Mouse (Mus musculus) forebrain, embryonic 15.5 days (tissue): ENCODE results near the gene Dzip1. TPM values are rescaled to one million over a fixed set of nuclear protein-coding genes. Genes with fewer than 3 reads are reported as not detected.
A peak's percentile ranks its signal among the peaks of the same experiment; 100 is the strongest.

Experiments used
- ATAC-seq: fragments of 200-750 bp; cut with Nextera tagmentation; replicated peaks from 2 replicates; pipeline ENCODE4 v1.8.0; 2017; ENCODE audit warnings: mild to moderate bottlenecking, moderate TSS enrichment, moderate library complexity
- H3K27ac ChIP-seq: fragments of 300-500 bp; sonication (generic); replicated peaks from 2 replicates; pipeline ENCODE4 v1.5.1; 2015; ENCODE audit warnings: mild to moderate bottlenecking, inconsistent platforms
- H3K27me3 ChIP-seq: fragments of 300-500 bp; sonication (generic); 2 replicates; pipeline ENCODE4 v1.6.1; 2015; ENCODE audit warnings: inconsistent platforms
- H3K36me3 ChIP-seq: fragments of 300-500 bp; sonication (generic); 2 replicates; pipeline ENCODE4 v1.6.1; 2015; ENCODE audit warnings: mild to moderate bottlenecking, inconsistent platforms
- H3K4me1 ChIP-seq: fragments of 300-500 bp; sonication (generic); 2 replicates; pipeline ENCODE4 v1.6.1; 2015; ENCODE audit warnings: inconsistent platforms
- H3K4me2 ChIP-seq: fragments of 300-500 bp; sonication (generic); replicated peaks from 2 replicates; pipeline ENCODE4 v1.6.1; 2015; ENCODE audit warnings: mild to moderate bottlenecking, inconsistent platforms
- H3K4me3 ChIP-seq: fragments of 300-500 bp; sonication (generic); 2 replicates; pipeline ENCODE4 v1.5.1; 2015; ENCODE audit warnings: mild to moderate bottlenecking, inconsistent platforms
- H3K9ac ChIP-seq: fragments of 300-500 bp; sonication (generic); replicated peaks from 2 replicates; pipeline ENCODE4 v1.6.1; 2015; ENCODE audit warnings: mild to moderate bottlenecking, inconsistent platforms
- H3K9me3 ChIP-seq: fragments of 300-500 bp; sonication (generic); 2 replicates; pipeline ENCODE4 v1.6.1; 2016; ENCODE audit warnings: inconsistent platforms
- WGBS: fragments of 180-500 bp; shearing (Covaris S2); methylation state at CpG from one replicate; pipeline ENCODE4 v1.1.7; 2015; ENCODE audit warnings: mixed read lengths; 5-methylcytosine and 5-hydroxymethylcytosine counted together
- polyA plus RNA-seq: library from polyadenylated mRNA; unstranded; fragments of >200 nt; fragmentation: Nextera tagmentation; extraction: Ambion mirVana; gene quantifications from 2 replicates; pipeline ENCODE4 v1.2.1, GENCODE M21; 2015

Dzip1 gene
- polyA plus RNA-seq, 1 experiment from 2014 or later: 41.4 TPM

DNA sequence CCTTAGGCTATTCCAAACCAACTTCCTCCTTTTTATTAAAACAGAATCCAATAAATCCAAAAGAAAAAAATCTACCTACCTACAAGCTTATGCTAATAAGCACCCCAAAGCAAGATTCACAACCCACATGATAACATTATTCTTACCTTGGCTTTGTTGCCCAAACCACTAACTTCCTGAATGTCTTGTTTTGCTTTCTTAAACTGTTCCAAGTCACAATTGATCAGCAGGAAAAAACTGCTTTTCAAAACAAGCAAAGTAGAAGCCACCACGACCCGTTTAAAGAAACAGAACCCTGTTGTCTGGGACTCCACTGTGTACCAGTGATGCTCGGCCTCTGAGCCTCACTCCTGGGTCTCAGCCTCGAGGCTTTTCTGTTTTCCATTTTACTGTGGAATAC lies 60.4 kb downstream of the Dzip1 start:
- H3K36me3 ChIP-seq: no peaks in the 10 kb centered on the region
- H3K27me3 ChIP-seq: no peaks in the 10 kb centered on the region
- 57% methylated on average over 4 of the region's 4 CpGs for WGBS
- no peak overlapping the region for H3K27ac ChIP-seq
- ATAC-seq: no peak
- H3K4me1 ChIP-seq: peaks cover 27% of the 10 kb centered on the region
- H3K9ac ChIP-seq: no peak overlapping the region
- no peaks in the 10 kb centered on the region for H3K9me3 ChIP-seq
- no peak overlapping the region for H3K4me2 ChIP-seq
- no peak overlapping the region for H3K4me3 ChIP-seq

DNA sequence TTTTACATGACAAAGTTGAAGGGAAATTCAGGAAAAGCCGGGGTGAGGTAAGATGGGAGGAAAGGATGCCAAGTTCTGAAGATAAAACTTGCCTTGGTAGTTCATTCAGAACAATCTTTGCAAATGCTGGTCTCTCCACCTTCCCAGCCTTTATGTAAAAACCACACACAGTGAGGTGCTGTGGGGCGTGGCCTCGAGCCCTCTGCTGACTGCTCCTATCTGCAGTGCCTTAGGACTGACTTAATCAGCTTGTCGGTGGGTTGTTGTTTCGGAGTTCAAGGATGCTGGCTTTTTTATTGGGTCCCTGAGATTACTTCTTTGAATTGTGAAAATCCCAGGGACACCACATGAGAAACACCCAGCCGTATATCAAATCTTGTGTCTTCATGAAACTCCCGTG lies 63.0 kb downstream of the Dzip1 start:
- 72% methylated on average over 7 of the region's 7 CpGs for WGBS
- Histone ChIP-seq H3K4me3 (no peak overlapping the region), H3K4me2 (no peak overlapping the region), H3K27me3 (0 out of 2 replicates have a peak, but pooled peaks cover 2% of the 10 kb centered on the region), H3K36me3 (no peaks in the 10 kb centered on the region), H3K4me1 (peaks cover 12% of the 10 kb centered on the region), H3K9ac (no peak overlapping the region), H3K27ac (no peak overlapping the region), H3K9me3 (no peaks in the 10 kb centered on the region)
- ATAC-seq: no peak

DNA sequence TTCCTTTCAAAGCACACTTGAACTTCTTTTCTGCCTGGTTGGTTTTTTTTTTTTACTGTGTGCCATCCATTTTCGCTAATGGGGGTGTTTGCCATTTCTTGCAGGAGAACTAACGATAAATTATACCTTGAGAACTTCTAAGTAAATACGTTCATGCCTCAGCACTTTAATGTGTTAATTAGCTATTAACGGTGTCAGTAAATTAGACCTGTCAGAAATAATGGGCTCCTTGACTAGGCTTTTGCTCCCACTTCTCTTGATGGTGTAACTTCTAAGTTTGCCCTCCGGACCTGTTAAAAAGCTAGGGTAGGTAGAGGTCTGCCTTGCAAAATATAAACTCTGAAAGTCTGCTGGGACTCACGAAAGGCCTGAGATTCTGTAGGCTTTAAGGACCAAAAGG lies 66.9 kb downstream of the Dzip1 start:
- H3K9me3 ChIP-seq: no peaks in the 10 kb centered on the region
- H3K36me3 ChIP-seq: no peaks in the 10 kb centered on the region
- no peak overlapping the region for H3K9ac ChIP-seq
- WGBS: 20% methylated on average over 6 of the region's 6 CpGs
- H3K4me2 ChIP-seq: no peak overlapping the region
- H3K4me1 ChIP-seq: peaks cover 24% of the 10 kb centered on the region
- no peak overlapping the region for H3K4me3 ChIP-seq
- H3K27ac ChIP-seq: no peak overlapping the region
- ATAC-seq: no peak
- peaks cover 20% of the 10 kb centered on the region for H3K27me3 ChIP-seq

DNA sequence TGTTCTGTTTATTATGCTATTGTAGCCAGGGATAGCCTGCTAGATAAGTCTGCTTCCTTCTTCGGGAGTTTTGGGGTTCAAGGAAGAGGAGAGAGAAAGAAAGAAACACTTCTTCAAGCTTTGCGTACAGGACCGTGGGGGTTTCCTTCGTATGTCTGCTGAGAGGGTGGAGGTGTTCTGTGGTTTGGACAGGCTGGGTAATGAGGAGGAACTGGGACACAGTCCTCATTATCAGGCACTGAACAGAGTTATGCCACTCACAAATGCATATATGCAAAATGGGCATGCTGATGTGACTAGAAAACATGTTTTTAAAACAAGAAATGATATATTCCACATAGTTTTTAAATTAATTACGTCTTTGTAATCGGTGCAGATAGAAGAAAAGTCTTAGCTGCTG lies 68.7 kb downstream of the Dzip1 start:
- Histone ChIP-seq H3K9ac (no peak overlapping the region), H3K4me1 (peaks cover 24% of the 10 kb centered on the region), H3K4me3 (no peak overlapping the region), H3K27ac (no peak overlapping the region), H3K4me2 (no peak overlapping the region), H3K36me3 (no peaks in the 10 kb centered on the region), H3K9me3 (no peaks in the 10 kb centered on the region), H3K27me3 (peaks cover 20% of the 10 kb centered on the region)
- ATAC-seq: no peak
- WGBS: 90% methylated on average over 6 of the region's 6 CpGs

DNA sequence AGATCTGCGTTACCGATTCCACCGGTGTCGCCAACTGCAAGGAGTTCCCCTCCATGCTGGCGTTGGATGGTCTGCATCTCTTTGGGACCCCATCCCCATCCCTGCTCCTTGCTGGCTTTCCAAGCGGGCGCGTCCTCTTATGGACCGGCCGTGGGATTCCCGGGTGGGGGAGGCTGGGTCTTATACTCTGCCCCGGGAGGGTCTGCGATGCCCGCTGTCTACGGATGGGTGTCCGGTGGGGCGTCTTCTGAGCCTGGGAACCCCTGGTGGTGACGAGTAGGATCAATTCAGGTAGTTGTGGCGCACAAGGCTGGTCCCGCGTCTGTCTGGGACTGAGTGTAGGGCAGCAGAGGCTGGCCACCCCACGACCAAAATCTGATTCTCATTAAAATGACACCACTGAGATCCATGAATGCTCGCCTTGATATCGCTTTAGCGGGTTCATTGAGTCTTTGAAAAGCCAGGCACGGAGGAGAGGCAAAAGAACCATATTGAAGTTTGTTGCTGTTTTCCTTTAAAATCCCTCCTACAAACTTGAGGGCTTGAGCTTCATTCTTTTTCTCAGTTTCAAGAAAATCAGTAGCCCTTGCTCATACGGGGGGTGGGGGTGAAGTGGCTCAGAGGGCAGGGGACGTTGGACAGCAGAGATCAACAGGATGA lies 70.0 kb downstream of the Dzip1 start:
- no peaks in the 10 kb centered on the region for H3K9me3 ChIP-seq
- H3K4me2 ChIP-seq: peak overlapping the region; percentile 94
- H3K9ac ChIP-seq: peak overlapping the region; percentile 47
- H3K4me1 ChIP-seq: peaks cover 22% of the 10 kb centered on the region
- H3K27me3 ChIP-seq: peaks cover 20% of the 10 kb centered on the region
- H3K27ac ChIP-seq: no peak overlapping the region
- H3K4me3 ChIP-seq: peak overlapping the region; percentile 50
- H3K36me3 ChIP-seq: no peaks in the 10 kb centered on the region
- WGBS: under 1% methylated on average over 28 of the region's 28 CpGs
- peak; percentile 36 for ATAC-seq

DNA sequence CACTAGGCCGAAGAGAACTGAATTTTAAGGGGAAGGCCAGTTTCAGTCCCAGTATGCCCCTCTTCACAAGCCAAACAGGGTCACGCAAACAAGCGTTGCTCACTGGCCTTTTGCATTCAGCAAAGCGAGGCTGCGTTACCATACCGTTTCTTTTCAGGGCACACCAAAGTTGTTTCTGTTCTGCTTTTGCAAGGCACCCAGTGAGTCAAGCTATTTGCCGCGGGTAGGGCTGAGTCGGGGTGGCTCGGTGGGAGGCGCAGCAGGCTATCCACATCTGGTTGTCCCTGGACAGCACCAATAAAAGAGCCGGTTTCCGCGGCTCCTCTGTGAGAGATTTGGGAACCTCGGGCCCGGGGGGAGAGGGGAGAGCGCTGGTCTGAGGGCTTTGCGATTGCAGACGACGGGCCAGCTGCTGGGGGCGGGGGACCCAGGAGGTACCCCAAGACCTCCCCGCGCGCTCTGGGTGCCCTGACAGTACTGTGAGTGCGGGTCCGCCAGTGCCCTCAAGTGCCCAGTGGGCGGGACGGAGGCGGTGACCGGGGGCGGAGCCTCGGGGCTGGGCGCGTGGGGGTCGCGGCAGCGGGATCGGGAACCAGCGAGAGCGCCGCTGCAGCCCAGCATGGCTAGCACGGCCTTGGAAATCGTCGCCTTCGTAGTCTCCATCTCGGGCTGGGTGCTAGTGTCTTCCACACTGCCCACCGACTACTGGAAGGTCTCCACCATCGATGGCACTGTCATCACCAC lies 70.7 kb downstream of the Dzip1 start:
- Histone ChIP-seq H3K9me3 (no peaks in the 10 kb centered on the region), H3K36me3 (no peaks in the 10 kb centered on the region), H3K27me3 (peaks cover 20% of the 10 kb centered on the region), H3K27ac (no peak overlapping the region), H3K4me1 (peaks cover 18% of the 10 kb centered on the region), H3K4me2 (peak overlapping the region; percentile 94), H3K9ac (peak overlapping the region; percentile 47), H3K4me3 (peak overlapping the region; percentile 50)
- 1% methylated on average over 47 of the region's 48 CpGs for WGBS
- ATAC-seq: peak; percentile 71

DNA sequence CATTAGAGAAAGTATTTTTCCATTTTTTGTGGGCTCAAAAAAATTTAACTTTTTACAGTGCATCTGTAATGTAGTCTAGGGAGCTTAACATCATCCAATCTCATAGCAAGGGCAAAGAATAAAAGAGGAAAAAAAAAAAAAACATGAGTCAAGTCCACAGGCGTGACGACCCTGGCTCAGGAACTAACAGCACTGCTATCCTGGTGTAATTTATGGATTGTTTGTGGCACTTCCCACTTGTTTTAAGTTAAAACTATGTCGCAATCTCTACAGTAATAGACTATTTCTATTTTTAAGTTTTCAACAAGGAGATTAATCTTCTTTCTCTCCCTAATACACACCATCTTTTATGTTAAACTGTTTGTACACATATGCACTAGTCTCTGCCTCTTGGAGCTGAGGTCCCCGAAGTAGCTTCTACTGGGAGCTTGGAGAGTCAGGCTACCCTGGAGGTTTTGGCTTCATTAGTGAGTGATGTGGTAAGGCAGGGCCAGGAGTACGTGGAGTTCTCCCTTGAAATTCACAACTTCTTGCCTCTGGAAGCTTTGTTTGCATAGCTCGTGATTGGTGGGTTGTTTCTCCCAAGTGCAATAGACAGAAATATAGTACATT lies 73.7 kb downstream of the Dzip1 start:
- no peaks in the 10 kb centered on the region for H3K36me3 ChIP-seq
- no peak overlapping the region for H3K4me2 ChIP-seq
- 81% methylated on average over 6 of the region's 6 CpGs for WGBS
- H3K9ac ChIP-seq: no peak overlapping the region
- no peaks in the 10 kb centered on the region for H3K9me3 ChIP-seq
- H3K27me3 ChIP-seq: peaks cover 14% of the 10 kb centered on the region
- peaks cover 18% of the 10 kb centered on the region for H3K4me1 ChIP-seq
- H3K4me3 ChIP-seq: no peak overlapping the region
- ATAC-seq: no peak
- no peak overlapping the region for H3K27ac ChIP-seq

DNA sequence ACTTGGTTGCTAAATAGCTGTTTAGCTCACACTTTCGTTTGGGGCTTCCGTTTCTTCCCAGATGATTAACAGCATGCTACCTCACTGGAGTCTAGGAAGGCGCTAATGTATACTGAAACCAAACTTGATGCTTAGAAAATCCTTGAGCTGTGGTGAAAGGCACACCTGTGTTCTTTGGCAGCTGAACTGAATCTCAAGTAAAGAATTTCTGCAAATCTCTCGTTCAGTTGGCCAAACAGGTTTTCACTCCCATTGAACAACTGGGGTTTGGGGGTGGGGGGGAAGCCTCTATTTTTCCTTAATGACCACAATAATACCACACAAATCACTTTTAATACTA lies 74.6 kb downstream of the Dzip1 start:
- peaks cover 11% of the 10 kb centered on the region; the same call in 1 of the 2 replicates for H3K27me3 ChIP-seq
- peaks cover 18% of the 10 kb centered on the region for H3K4me1 ChIP-seq
- no peak overlapping the region for H3K4me3 ChIP-seq
- no peak overlapping the region for H3K27ac ChIP-seq
- H3K36me3 ChIP-seq: no peaks in the 10 kb centered on the region
- ATAC-seq: no peak
- H3K9me3 ChIP-seq: no peaks in the 10 kb centered on the region
- 23% methylated on average over 4 of the region's 4 CpGs for WGBS
- H3K9ac ChIP-seq: no peak overlapping the region
- H3K4me2 ChIP-seq: no peak overlapping the region

DNA sequence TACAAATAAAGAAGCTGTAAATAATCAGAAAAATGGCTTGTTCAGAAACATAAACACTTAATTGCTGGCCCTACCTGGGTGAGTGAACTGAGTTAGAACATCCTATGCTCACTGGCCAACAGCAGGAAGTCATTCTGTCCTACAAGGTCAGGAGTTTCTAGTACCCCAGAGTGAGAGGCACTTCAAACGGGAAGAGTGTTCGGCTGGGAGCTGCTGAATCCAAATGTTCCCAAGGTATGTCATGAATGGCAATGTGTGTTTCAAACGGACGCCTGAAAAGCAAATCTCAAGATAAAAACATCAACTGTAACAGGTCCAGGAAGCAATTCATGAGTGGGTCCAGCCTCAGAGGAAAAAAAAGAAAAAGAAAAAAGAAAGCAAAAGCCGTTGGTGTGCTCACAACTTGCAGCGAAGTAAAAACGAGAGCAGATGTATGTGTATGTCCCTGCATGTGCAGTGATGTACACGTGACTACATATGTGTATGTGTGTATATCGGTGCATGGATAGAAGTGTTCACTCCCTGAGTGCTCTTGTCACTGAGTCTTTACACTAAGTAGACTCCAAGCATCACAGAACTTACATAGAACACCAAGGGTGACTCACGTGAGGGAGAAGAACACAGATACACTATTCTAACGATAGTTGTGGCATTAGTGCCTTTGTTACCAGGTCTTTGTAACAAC lies 75.1 kb downstream of the Dzip1 start:
- Histone ChIP-seq H3K9me3 (no peaks in the 10 kb centered on the region), H3K36me3 (no peaks in the 10 kb centered on the region), H3K4me3 (no peak overlapping the region), H3K4me2 (no peak overlapping the region), H3K27me3 (peaks cover 11% of the 10 kb centered on the region; the same call in 1 of the 2 replicates), H3K9ac (no peak overlapping the region), H3K4me1 (peaks cover 14% of the 10 kb centered on the region), H3K27ac (no peak overlapping the region)
- no peak for ATAC-seq
- 68% methylated on average over 11 of the region's 11 CpGs for WGBS

DNA sequence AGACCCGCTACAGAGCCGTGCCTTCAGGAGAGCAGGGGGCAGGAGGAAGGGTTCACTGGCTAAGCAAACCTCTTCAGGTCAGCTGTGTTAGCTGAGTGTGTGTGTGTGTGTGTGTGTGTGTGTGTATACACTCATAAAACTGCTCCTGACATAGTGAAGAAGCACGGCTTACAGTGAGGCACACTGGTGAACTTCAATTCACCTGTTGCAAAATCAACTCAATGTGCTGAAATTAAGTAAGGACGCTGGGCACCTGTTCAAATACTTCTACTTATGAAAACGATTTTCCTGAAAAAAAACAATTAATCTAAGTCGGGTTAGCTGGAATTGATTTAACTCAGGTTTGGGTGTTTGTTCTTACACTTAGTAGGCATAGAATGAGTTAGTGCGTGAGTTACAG lies 77.1 kb downstream of the Dzip1 start:
- no peak overlapping the region for H3K4me3 ChIP-seq
- H3K36me3 ChIP-seq: no peaks in the 10 kb centered on the region
- no peak overlapping the region for H3K4me2 ChIP-seq
- H3K9me3 ChIP-seq: no peaks in the 10 kb centered on the region
- no peak for ATAC-seq
- H3K27ac ChIP-seq: no peak overlapping the region
- no peak overlapping the region for H3K9ac ChIP-seq
- H3K4me1 ChIP-seq: peaks cover 4% of the 10 kb centered on the region; the same call in 1 of the 2 replicates
- no peaks in the 10 kb centered on the region for H3K27me3 ChIP-seq
- 88% methylated on average over 7 of the region's 7 CpGs for WGBS

DNA sequence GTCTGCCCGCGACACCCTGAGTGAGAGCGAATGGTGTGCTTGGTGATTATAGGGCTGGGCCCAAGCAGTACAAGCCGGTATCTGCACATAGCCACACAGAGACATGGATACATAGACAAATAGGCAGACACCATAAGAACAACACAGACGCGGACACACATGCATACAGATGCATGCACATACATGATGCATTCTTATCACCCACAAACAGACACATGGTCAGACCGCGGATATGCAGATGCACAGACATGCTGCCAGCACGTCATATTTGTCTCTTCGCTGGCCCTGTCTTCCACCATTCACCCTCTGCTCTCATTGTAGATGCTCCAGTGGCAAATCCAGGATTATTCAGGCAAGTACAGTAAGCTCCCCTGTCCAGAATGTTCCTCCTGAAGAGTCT lies 78.4 kb downstream of the Dzip1 start:
- H3K27ac ChIP-seq: no peak overlapping the region
- 95% methylated on average over 10 of the region's 10 CpGs for WGBS
- no peaks in the 10 kb centered on the region for H3K9me3 ChIP-seq
- no peak overlapping the region for H3K4me3 ChIP-seq
- H3K4me1 ChIP-seq: peaks cover 4% of the 10 kb centered on the region; the same call in 1 of the 2 replicates
- ATAC-seq: no peak
- H3K27me3 ChIP-seq: no peaks in the 10 kb centered on the region
- H3K9ac ChIP-seq: no peak overlapping the region
- no peak overlapping the region for H3K4me2 ChIP-seq
- no peaks in the 10 kb centered on the region for H3K36me3 ChIP-seq

DNA sequence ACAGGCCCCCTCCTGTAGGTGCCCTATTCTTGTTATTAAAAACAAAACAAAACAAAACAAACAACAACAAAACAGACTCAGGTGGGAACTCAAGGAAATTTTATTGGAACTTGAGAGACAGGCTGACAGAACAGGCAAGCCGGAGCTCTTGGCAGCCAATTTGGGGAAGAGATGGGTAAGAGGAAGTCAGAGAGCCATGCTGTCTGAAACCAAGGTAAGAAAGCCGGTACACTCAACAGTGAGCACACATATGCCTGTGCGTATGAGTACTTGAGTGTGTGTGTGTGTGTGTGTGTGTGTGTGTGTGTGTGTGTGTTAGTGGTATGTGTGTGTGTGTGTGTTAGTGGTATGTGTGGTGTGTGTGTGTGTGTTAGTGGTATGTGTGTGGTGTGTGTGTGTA lies 82.9 kb downstream of the Dzip1 start:
- Histone ChIP-seq H3K27ac (no peak overlapping the region), H3K9me3 (no peaks in the 10 kb centered on the region), H3K4me1 (no peaks in the 10 kb centered on the region), H3K4me2 (no peak overlapping the region), H3K9ac (no peak overlapping the region), H3K4me3 (no peak overlapping the region), H3K36me3 (no peaks in the 10 kb centered on the region), H3K27me3 (no peaks in the 10 kb centered on the region)
- ATAC-seq: no peak
- 89% methylated on average over 3 of the region's 3 CpGs for WGBS
